Mouse (Mus musculus): ENCODE data around the gene Alg5.

DNA sequence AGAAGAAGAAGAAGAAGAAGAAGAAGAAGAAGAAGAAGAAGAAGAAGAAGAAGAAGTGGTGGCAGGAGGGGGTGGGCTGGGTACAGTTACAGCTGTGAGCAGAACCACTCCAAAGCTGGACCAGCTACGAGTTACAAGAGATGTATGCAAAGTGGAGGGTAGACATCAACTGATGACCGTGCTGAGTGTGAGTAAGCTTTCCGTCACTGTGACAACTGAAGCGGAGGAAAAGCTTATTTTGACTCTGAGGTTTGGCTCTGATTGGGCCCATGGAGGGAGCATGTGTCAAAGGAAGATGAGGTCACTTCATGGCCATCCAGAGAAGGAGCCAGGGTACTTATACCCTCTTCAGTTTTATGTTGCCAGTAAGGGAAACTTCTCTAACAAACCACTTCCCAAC is 18.1 kb downstream of the Alg5 start:
- TF ChIP-seq POLR2A (IDR thresholded peaks at IDR 0.05; ENCODE audit: borderline replicate concordance, extremely low read depth, low read depth, low read length) (no peak), CTCF (IDR thresholded peaks at IDR 0.05; ENCODE audit: insufficient read depth, low read length) (no peak)

Data from lung, adult 2 months (tissue).